Comparison of ENCODE assay signal across 9 mouse cellular contexts in genomic region chr6:126164781-126165180, GRCm38 (mm10). TPM values are rescaled to one million over a fixed set of nuclear protein-coding genes. Genes with fewer than 3 reads are reported as not detected.
DNase-seq lines count a peak whose midpoint lies in the region; ATAC-seq and TF ChIP-seq lines count a peak whose summit lies in the region.
"Had no signal": no experiment of that assay in that cellular context is flagged by ENCODE, and none has a peak within 500 bp of the region (broad histone marks: within the 10 kb centered on the region; RNA-seq: fewer than 3 reads in every experiment).

No protein-coding gene starts in this region.

- H3K4me1 ChIP-seq in intestine, postnatal 0 days (replicated peaks; ENCODE audit: control insufficient read depth, insufficient read depth, low read length) = no peaks in the 10 kb centered on the region
- H3K4me1 ChIP-seq in midbrain, embryonic 13.5 days (replicated peaks) = peaks cover 52% of the 10 kb centered on the region

- H3K9me3 ChIP-seq in intestine, postnatal 0 days (ENCODE audit: control insufficient read depth) = no peaks in the 10 kb centered on the region
- no peaks in the 10 kb centered on the region for H3K9me3 ChIP-seq in midbrain, embryonic 13.5 days

- TF ChIP-seq CTCF in intestine, postnatal 0 days (IDR thresholded peaks at IDR 0.05; ENCODE audit: low read depth) = no peak

- H3K27me3 ChIP-seq in intestine, postnatal 0 days (replicated peaks; ENCODE audit: control insufficient read depth, insufficient read depth, low read length) = peaks cover 38% of the 10 kb centered on the region
- H3K27me3 ChIP-seq in midbrain, embryonic 13.5 days = peaks cover 78% of the 10 kb centered on the region

- H3K4me2 ChIP-seq in intestine, postnatal 0 days (replicated peaks; ENCODE audit: low read depth) = peak overlapping the region; percentile 62
- peak overlapping the region; percentile 69 for H3K4me2 ChIP-seq in midbrain, embryonic 13.5 days (replicated peaks)

- H3K9ac ChIP-seq in intestine, postnatal 0 days (ENCODE audit: low read depth, low read length) = no peak overlapping the region
- H3K9ac ChIP-seq in midbrain, embryonic 13.5 days (replicated peaks) = no peak overlapping the region

- no peak for ATAC-seq in intestine, postnatal 0 days
- ATAC-seq in midbrain, embryonic 13.5 days = 0 out of 2 replicates have a peak, but pooled peaks have one; percentile 11
- ATAC-seq in megakaryocyte-erythroid progenitor cell, adult 5-6 weeks (replicated peaks; ENCODE audit: low FRiP score, low TSS enrichment, poor library complexity, severe bottlenecking) = no peak

- H3K27ac ChIP-seq in intestine, postnatal 0 days (ENCODE audit: low read depth, low read length) = no peak overlapping the region
- H3K27ac ChIP-seq in midbrain, embryonic 13.5 days = no peak overlapping the region

- DNase-seq in adrenal gland, postnatal 10 days = peak; percentile 33
- DNase-seq in adrenal gland, adult 18-20 months (ENCODE audit: low spot score in 2 of 2) = no peak
- DNase-seq in cerebellum, adult 8-10 months = peak; percentile 57
- peak; percentile 39 to 64 for DNase-seq in gastrocnemius, postnatal 4 days (ENCODE audit: low spot score in 2 of 2)
- no peak for DNase-seq in frontal cortex, postnatal 25 days (ENCODE audit: low spot score in 2 of 2)

- 1% methylated on average over 27 of the region's 27 CpGs for WGBS in intestine, postnatal 0 days
- WGBS in midbrain, embryonic 13.5 days = under 1% methylated on average over 27 of the region's 27 CpGs

- peak overlapping the region; percentile 40 for H3K4me3 ChIP-seq in intestine, postnatal 0 days (ENCODE audit: low read depth, low read length)
- peak overlapping the region; percentile 39 for H3K4me3 ChIP-seq in midbrain, embryonic 13.5 days (replicated peaks)

- no peaks in the 10 kb centered on the region for H3K36me3 ChIP-seq in intestine, postnatal 0 days (ENCODE audit: control insufficient read depth, insufficient read depth)
- no peaks in the 10 kb centered on the region for H3K36me3 ChIP-seq in midbrain, embryonic 13.5 days

RNA-seq across cellular contexts. Expression of gene Ntf3, which starts 1.9 kb away (rescaled TPM):
- 1 to 10 TPM; 3.0 to 3.7 TPM for total RNA-seq in adrenal gland, postnatal 10 days (2021)
- 1 to 10 TPM; 1.5 to 1.7 TPM for total RNA-seq in adrenal gland, adult 18-20 months (2021)
- total RNA-seq in gastrocnemius, postnatal 4 days (2021) = 1 to 10 TPM; 3.0 to 3.3 TPM
- 7.2 and 8.1 TPM in 2 replicates for polyA plus RNA-seq in intestine, postnatal 0 days (2015; fragmentation: Nextera tagmentation; extraction: Ambion mirVana)
- polyA plus RNA-seq in midbrain, embryonic 13.5 days (2015; fragmentation: Nextera tagmentation; extraction: Ambion mirVana) = 1.0 and 1.5 TPM in 2 replicates
- total RNA-seq in megakaryocyte-erythroid progenitor cell, adult 5-6 weeks (2014; fragmentation: Nextera tagmentation) = not detected in 2 replicates
- not detected in 2 replicates for total RNA-seq in megakaryocyte-erythroid progenitor cell, adult 5-6 weeks (2017)
- total RNA-seq: neutrophil, adult 5-6 weeks had no signal

Comparison
In these comparisons a context has a peak if more than half of its experiments do, and no peak if none do; other contexts are left out.
1. DNase-seq: peak in adrenal gland, postnatal 10 days (single experiment), cerebellum, adult 8-10 months (single experiment) and gastrocnemius, postnatal 4 days (2 of 2); none in adrenal gland, adult 18-20 months (0 of 2) and frontal cortex, postnatal 25 days (0 of 2).